Mouse (Mus musculus) stomach, postnatal 0 days (tissue): Measurements from ENCODE around the gene Cacna2d3.

ENCODE experiments used
- CTCF ChIP-seq: IDR thresholded peaks from 2 replicates; pipeline ENCODE4 v1.5.1; 2016; ENCODE audit warnings: antibody characterized with exemption, low read depth, mild to moderate bottlenecking, moderate library complexity
- EP300 ChIP-seq: optimal IDR thresholded peaks from 2 replicates; pipeline ENCODE3; 2016; ENCODE audit warnings: antibody characterized with exemption

GRCm38 (mm10) chr14:29362448-29362847 is 359.2 kb downstream of the Cacna2d3 start:
- TF ChIP-seq CTCF = no peak
- no peak for TF ChIP-seq EP300
